Mouse (Mus musculus) MEL (cell line): Measurements from ENCODE around the gene Fam209. TPM values are rescaled to one million over a fixed set of nuclear protein-coding genes. Genes with fewer than 3 reads are reported as not detected.

Source experiments
- DNase-seq: peaks from one replicate; pipeline ENCODE4 v3.0.0; 2011; ENCODE audit warnings: low read depth, low spot score
- H3K27ac ChIP-seq: 2 replicates; pipeline ENCODE4 v1.5.1; 2012; ENCODE audit warnings: low read depth, mild to moderate bottlenecking, control low read depth, low read length, moderate library complexity; ENCODE audit not compliant: control insufficient read depth
- H3K27me3 ChIP-seq, 2 experiments: fragments of 150-350 bp in 1 of 2; sonication (generic) in 1 of 2; 2 replicates each; pipeline ENCODE4 v1.6.1; 2012; ENCODE audit warnings: low read length in 2 of 2, mild to moderate bottlenecking in 2 of 2, improper control_type of control experiment in 1 of 2, moderate library complexity in 1 of 2; ENCODE audit not compliant: insufficient read depth in 2 of 2, control insufficient read depth in 1 of 2
- H3K36me3 ChIP-seq, 2 experiments: 2 replicates each; pipeline ENCODE4 v1.6.1; 2012 to 2014; ENCODE audit warnings: low read length in 2 of 2, improper control_type of control experiment in 1 of 2, inconsistent platforms in 1 of 2, mild to moderate bottlenecking in 1 of 2; ENCODE audit not compliant: insufficient read depth in 2 of 2, control insufficient read depth in 1 of 2
- H3K4me1 ChIP-seq, 2 experiments: fragments of 150-350 bp in 1 of 2; sonication (generic) in 1 of 2; 2 replicates each; pipeline ENCODE4 v1.6.1; 2012; ENCODE audit warnings: low read length in 2 of 2, improper control_type of control experiment in 1 of 2, mild to moderate bottlenecking in 1 of 2; ENCODE audit not compliant: insufficient read depth in 2 of 2, control insufficient read depth in 1 of 2
- H3K4me3 ChIP-seq, 2 experiments: fragments of 150-350 bp in 1 of 2; sonication (generic) in 1 of 2; 2 replicates each; pipeline ENCODE4 v1.5.1; 2012; ENCODE audit warnings: low read depth in 2 of 2, low read length in 2 of 2, mild to moderate bottlenecking in 2 of 2, moderate library complexity in 2 of 2, control low read depth in 1 of 2, improper control_type of control experiment in 1 of 2; ENCODE audit not compliant: control insufficient read depth in 1 of 2, insufficient read depth in 1 of 2
- H3K79me2 ChIP-seq: 2 replicates; pipeline ENCODE4 v1.6.1; 2012; ENCODE audit warnings: mild to moderate bottlenecking, low read length, moderate library complexity; ENCODE audit not compliant: control insufficient read depth, poor library complexity, insufficient read depth
- H3K9ac ChIP-seq: 2 replicates; pipeline ENCODE4 v1.6.1; 2012; ENCODE audit warnings: low read depth, mild to moderate bottlenecking, control low read depth, low read length, moderate library complexity; ENCODE audit not compliant: control insufficient read depth, poor library complexity, severe bottlenecking
- H3K9me3 ChIP-seq: fragments of 150-350 bp; sonication (generic); replicated peaks from 2 replicates; pipeline ENCODE4 v1.6.1; 2012; ENCODE audit warnings: mild to moderate bottlenecking, low read length, improper control_type of control experiment, moderate library complexity; ENCODE audit not compliant: insufficient read depth
- BHLHE40 ChIP-seq: IDR thresholded peaks from 2 replicates; pipeline ENCODE4 v1.6.1; 2012; ENCODE audit warnings: low read depth, mild to moderate bottlenecking, inconsistent platforms, low read length, improper control_type of control experiment, borderline replicate concordance
- CHD1 ChIP-seq: IDR thresholded peaks from 2 replicates; pipeline ENCODE4 v1.6.1; 2012; ENCODE audit warnings: low read depth, mild to moderate bottlenecking, inconsistent platforms, low read length, improper control_type of control experiment
- CHD2 ChIP-seq: IDR thresholded peaks from 2 replicates; pipeline ENCODE4 v1.6.1; 2011; ENCODE audit warnings: low read length, improper control_type of control experiment
- E2F4 ChIP-seq: IDR thresholded peaks from 2 replicates; pipeline ENCODE4 v1.6.1; 2011; ENCODE audit warnings: low read depth, low read length, improper control_type of control experiment, borderline replicate concordance
- ELF1 ChIP-seq: IDR thresholded peaks from 2 replicates; pipeline ENCODE4 v1.6.1; 2014; ENCODE audit warnings: low read depth, mild to moderate bottlenecking, inconsistent platforms, low read length, improper control_type of control experiment, moderate library complexity
- EP300 ChIP-seq, 2 experiments: IDR thresholded peaks; 2 replicates each; pipeline ENCODE4 v1.6.1; 2011; ENCODE audit warnings: improper control_type of control experiment in 2 of 2, low read length in 2 of 2, low read depth in 1 of 2, mild to moderate bottlenecking in 1 of 2
- ETS1 ChIP-seq: IDR thresholded peaks from 2 replicates; pipeline ENCODE4 v1.6.1; 2012; ENCODE audit warnings: low read depth, mild to moderate bottlenecking, inconsistent platforms, low read length, improper control_type of control experiment, moderate library complexity
- GABPA ChIP-seq: IDR thresholded peaks from 2 replicates; pipeline ENCODE4 v1.6.1; 2012; ENCODE audit warnings: low read depth, mild to moderate bottlenecking, inconsistent platforms, low read length, improper control_type of control experiment, moderate library complexity
- GATA1 ChIP-seq: IDR thresholded peaks from 2 replicates; pipeline ENCODE4 v1.6.1; 2011; ENCODE audit warnings: low read depth, low read length, improper control_type of control experiment
- JUND ChIP-seq: IDR thresholded peaks from 2 replicates; pipeline ENCODE4 v1.6.1; 2011; ENCODE audit warnings: low read depth, mild to moderate bottlenecking, improper control_type of control experiment, low read length
- KAT2A ChIP-seq: conservative IDR thresholded peaks from 2 replicates; pipeline ENCODE4 v1.6.1; 2012; ENCODE audit warnings: low read depth, low read length, improper control_type of control experiment, inconsistent platforms
- MAFK ChIP-seq: IDR thresholded peaks from 2 replicates; pipeline ENCODE4 v1.6.1; 2011; ENCODE audit warnings: low read depth, mild to moderate bottlenecking, low read length, improper control_type of control experiment, borderline replicate concordance
- MAX ChIP-seq: IDR thresholded peaks from 2 replicates; pipeline ENCODE4 v1.6.1; 2011; ENCODE audit warnings: low read length, improper control_type of control experiment
- MAZ ChIP-seq: IDR thresholded peaks from 2 replicates; pipeline ENCODE4 v1.6.1; 2012; ENCODE audit warnings: low read depth, mild to moderate bottlenecking, inconsistent platforms, low read length, improper control_type of control experiment
- MEF2A ChIP-seq: IDR thresholded peaks from 2 replicates; pipeline ENCODE4 v1.6.1; 2014; ENCODE audit warnings: low read depth, mild to moderate bottlenecking, inconsistent platforms, low read length, improper control_type of control experiment; ENCODE audit not compliant: poor library complexity, insufficient replicate concordance, severe bottlenecking; ENCODE audit errors: extremely low read depth
- MXI1 ChIP-seq: IDR thresholded peaks from 2 replicates; pipeline ENCODE4 v1.6.1; 2011; ENCODE audit warnings: mild to moderate bottlenecking, low read depth, low read length, improper control_type of control experiment
- MYB ChIP-seq: IDR thresholded peaks from 2 replicates; pipeline ENCODE4 v1.6.1; 2011; ENCODE audit warnings: mild to moderate bottlenecking, low read depth, low read length, improper control_type of control experiment
- MYC ChIP-seq: IDR thresholded peaks from 2 replicates; pipeline ENCODE4 v1.6.1; 2011; ENCODE audit warnings: low read depth, mild to moderate bottlenecking, low read length, improper control_type of control experiment, moderate library complexity
- NELFE ChIP-seq: IDR thresholded peaks from 2 replicates; pipeline ENCODE4 v1.6.1; 2011; ENCODE audit warnings: low read depth, low read length, improper control_type of control experiment
- POLR2A ChIP-seq, 2 experiments: IDR thresholded peaks; 2 replicates each; pipeline ENCODE4 v1.6.1; 2011 to 2012; ENCODE audit warnings: low read length in 2 of 2, mild to moderate bottlenecking in 2 of 2, control low read depth in 1 of 2, improper control_type of control experiment in 1 of 2, low read depth in 1 of 2, moderate library complexity in 1 of 2; ENCODE audit not compliant: control insufficient read depth in 1 of 2, insufficient read depth in 1 of 2, poor library complexity in 1 of 2
- POLR2AphosphoS2 ChIP-seq: IDR thresholded peaks from 2 replicates; pipeline ENCODE4 v1.6.1; 2011; ENCODE audit warnings: low read length, improper control_type of control experiment
- RCOR1 ChIP-seq: IDR thresholded peaks from 2 replicates; pipeline ENCODE4 v1.6.1; 2012; ENCODE audit warnings: low read depth, mild to moderate bottlenecking, inconsistent platforms, low read length, improper control_type of control experiment
- SIN3A ChIP-seq: IDR thresholded peaks from 2 replicates; pipeline ENCODE4 v1.6.1; 2012; ENCODE audit warnings: low read length, improper control_type of control experiment, inconsistent platforms
- SMC3 ChIP-seq: IDR thresholded peaks from 2 replicates; pipeline ENCODE4 v1.6.1; 2011; ENCODE audit warnings: low read depth, low read length, improper control_type of control experiment
- TAL1 ChIP-seq: IDR thresholded peaks from 2 replicates; pipeline ENCODE4 v1.6.1; 2012; ENCODE audit warnings: mild to moderate bottlenecking, inconsistent platforms, low read length, moderate library complexity, mixed read lengths
- TBP ChIP-seq: IDR thresholded peaks from 2 replicates; pipeline ENCODE4 v1.8.0; 2011; ENCODE audit warnings: low read depth, low read length, improper control_type of control experiment
- TCF12 ChIP-seq: IDR thresholded peaks from 2 replicates; pipeline ENCODE4 v1.6.1; 2014; ENCODE audit warnings: low read depth, mild to moderate bottlenecking, inconsistent platforms, low read length, improper control_type of control experiment, moderate library complexity
- UBTF ChIP-seq: IDR thresholded peaks from 2 replicates; pipeline ENCODE4 v1.6.1; 2012; ENCODE audit warnings: low read depth, mild to moderate bottlenecking, inconsistent platforms, low read length, improper control_type of control experiment, moderate library complexity, borderline replicate concordance; ENCODE audit not compliant: insufficient read depth
- USF1 ChIP-seq: IDR thresholded peaks from 2 replicates; pipeline ENCODE4 v1.6.1; 2014; ENCODE audit warnings: low read depth, mild to moderate bottlenecking, inconsistent platforms, low read length, improper control_type of control experiment, moderate library complexity
- ZC3H11A ChIP-seq: IDR thresholded peaks from 2 replicates; pipeline ENCODE4 v1.6.1; 2012; ENCODE audit warnings: low read depth, mild to moderate bottlenecking, inconsistent platforms, low read length, improper control_type of control experiment
- ZMIZ1 ChIP-seq: IDR thresholded peaks from 2 replicates; pipeline ENCODE4 v1.6.1; 2012; ENCODE audit warnings: low read depth, mild to moderate bottlenecking, inconsistent platforms, low read length, improper control_type of control experiment, moderate library complexity
- ZNF384 ChIP-seq: IDR thresholded peaks from 2 replicates; pipeline ENCODE4 v1.6.1; 2012; ENCODE audit warnings: low read depth, mild to moderate bottlenecking, inconsistent platforms, low read length, improper control_type of control experiment
- polyA plus RNA-seq, 2 experiments: library from polyadenylated mRNA; stranded (reverse) in 1 of 2; unstranded in 1 of 2; fragments of >175 nt in 1 of 2; fragments of >200 nt in 1 of 2; gene quantifications; 2 replicates each; pipeline versions ENCODE4 v1.2.1 to v1.2.4; 2012; ENCODE audit warnings: low replicate concordance in 2 of 2, low read depth in 1 of 2; ENCODE audit not compliant: insufficient read length in 2 of 2, insufficient read depth in 1 of 2, missing spikeins in 1 of 2
- total RNA-seq: library from RNA; depleted of rRNA; stranded (reverse); fragments of 300-350 nt; gene quantifications from 2 replicates; pipeline ENCODE4 v1.2.3, GENCODE M21; 2012; rRNA removed

The Fam209 gene
- total RNA-seq (0.31 TPM in 1 of 2 replicates, not detected in the other), polyA plus RNA-seq (under 1 TPM in 1 of 2 experiments, not detected in 1; 0.65 TPM)

DNA sequence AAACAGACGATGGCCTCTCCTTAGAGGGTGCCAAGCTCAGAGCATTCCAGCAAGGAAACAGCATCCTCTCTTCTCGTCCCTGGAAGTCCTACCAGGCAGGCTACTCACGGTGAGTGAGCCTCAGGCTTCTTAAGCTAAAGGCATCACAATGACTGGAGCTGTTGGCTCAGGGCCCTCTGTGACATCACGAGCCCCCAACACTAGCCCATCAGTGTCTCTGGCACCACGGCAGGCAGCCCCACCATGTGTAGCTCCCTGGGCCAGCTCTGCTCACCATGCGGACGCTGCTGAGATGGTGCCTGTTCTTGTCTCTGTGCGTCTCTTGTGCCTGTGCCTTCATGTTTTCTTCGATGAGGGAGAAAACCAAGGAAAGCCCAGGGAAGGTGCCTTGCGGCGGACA lies at the start of gene Fam209:
TSS of gene Fam209 (plus strand) at position 203 of the 400 bp plus-strand sequence.
- Histone ChIP-seq H3K36me3 (peaks cover 0 to 4% of the 10 kb centered on the region in 2 experiments; a peak in 3 of 4 replicates), H3K4me1 (no peaks in the 10 kb centered on the region), H3K27ac (no peak within 1 kb of the TSS), H3K9ac (no peak within 1 kb of the TSS), H3K4me3 (no peak within 1 kb of the TSS), H3K27me3 (no peaks in the 10 kb centered on the region), H3K9me3 (no peaks in the 10 kb centered on the region), H3K79me2 (no peaks in the 10 kb centered on the region)
- no peak for DNase-seq
- TF ChIP-seq NELFE = no peak
- no peak for TF ChIP-seq ZMIZ1
- no peak for TF ChIP-seq TBP
- TF ChIP-seq ETS1 = no peak
- TF ChIP-seq MYC = no peak
- no peak for TF ChIP-seq BHLHE40
- no peak for TF ChIP-seq SIN3A
- TF ChIP-seq ZC3H11A = no peak

DNA sequence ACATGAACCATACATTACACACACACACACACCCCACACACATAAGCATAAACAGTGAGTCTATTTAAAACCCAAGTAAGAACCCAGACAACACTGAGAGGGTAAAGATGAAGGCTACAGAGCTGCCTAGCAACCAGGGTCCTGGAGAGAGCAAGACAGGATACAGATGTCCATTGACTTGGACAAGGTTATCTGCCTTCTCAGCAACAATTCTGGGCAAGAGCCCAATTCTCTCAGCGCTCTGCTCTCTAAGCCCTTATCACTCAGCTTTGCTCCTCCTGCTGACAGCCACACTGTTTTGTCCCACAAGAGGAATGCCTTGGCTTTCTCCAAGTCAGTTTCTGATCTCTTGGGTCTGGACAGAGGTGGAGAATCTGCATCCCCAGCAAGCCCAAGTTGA lies 41.7 kb upstream of the Fam209 start:
- no peak overlapping the region for H3K4me3 ChIP-seq
- TF ChIP-seq POLR2AphosphoS2 (no peak), EP300 (IDR thresholded peaks at IDR 0.05; ENCODE audit: low read depth in 1 of 2, low read length in 2 of 2) (peak; percentile 60 to 68; a peak in 3 of 4 replicates), GABPA (no peak), CHD1 (no peak), MAFK (no peak), UBTF (no peak), USF1 (no peak), BHLHE40 (no peak), TAL1 (peak; percentile 78), CHD2 (no peak), POLR2A (IDR thresholded peaks at IDR 0.05; ENCODE audit: control insufficient read depth in 1 of 2, insufficient read depth in 1 of 2, low read depth in 1 of 2, low read length in 2 of 2, poor library complexity in 1 of 2) (no peak), TCF12 (peak; percentile 51), MYB (no peak), NELFE (no peak), MAX (no peak), GATA1 (peak; percentile 85), KAT2A (no peak), JUND (no peak), SMC3 (peak; percentile 26), ZNF384 (no peak), ETS1 (peak; percentile 51; the same call in 1 of the 2 replicates), E2F4 (no peak), ZMIZ1 (no peak), TBP (peak; percentile 73), MAZ (no peak), MEF2A (no peak), MXI1 (no peak), RCOR1 (no peak), ELF1 (no peak)

More for the DNA sequence above, 41.7 kb upstream of the Fam209 start:
- DNase-seq = peak; percentile 91
- no peaks in the 10 kb centered on the region for H3K9me3 ChIP-seq
- H3K27me3 ChIP-seq = no peaks in the 10 kb centered on the region
- H3K27ac ChIP-seq = no peak overlapping the region
- no peaks in the 10 kb centered on the region for H3K79me2 ChIP-seq
- no peak overlapping the region for H3K9ac ChIP-seq
- peaks cover 0 to 11% of the 10 kb centered on the region in 2 experiments; a peak in 2 of 4 replicates for H3K4me1 ChIP-seq
- peaks cover 0 to 5% of the 10 kb centered on the region in 2 experiments; a peak in 2 of 4 replicates for H3K36me3 ChIP-seq
